Mouse (Mus musculus) MEL (cell line): ENCODE data around the gene Ruvbl2. TPM values are rescaled to one million over a fixed set of nuclear protein-coding genes. Genes with fewer than 3 reads are reported as not detected.

Experiments used
- DNase-seq: peaks from one replicate; pipeline ENCODE4 v3.0.0; 2011; ENCODE audit warnings: low read depth, low spot score
- H3K27ac ChIP-seq: 2 replicates; pipeline ENCODE4 v1.5.1; 2012; ENCODE audit warnings: low read depth, mild to moderate bottlenecking, control low read depth, low read length, moderate library complexity; ENCODE audit not compliant: control insufficient read depth
- H3K27me3 ChIP-seq, 2 experiments: fragments of 150-350 bp in 1 of 2; sonication (generic) in 1 of 2; 2 replicates each; pipeline ENCODE4 v1.6.1; 2012; ENCODE audit warnings: low read length in 2 of 2, mild to moderate bottlenecking in 2 of 2, improper control_type of control experiment in 1 of 2, moderate library complexity in 1 of 2; ENCODE audit not compliant: insufficient read depth in 2 of 2, control insufficient read depth in 1 of 2
- H3K36me3 ChIP-seq, 2 experiments: 2 replicates each; pipeline ENCODE4 v1.6.1; 2012 to 2014; ENCODE audit warnings: low read length in 2 of 2, improper control_type of control experiment in 1 of 2, inconsistent platforms in 1 of 2, mild to moderate bottlenecking in 1 of 2; ENCODE audit not compliant: insufficient read depth in 2 of 2, control insufficient read depth in 1 of 2
- H3K4me1 ChIP-seq, 2 experiments: fragments of 150-350 bp in 1 of 2; sonication (generic) in 1 of 2; 2 replicates each; pipeline ENCODE4 v1.6.1; 2012; ENCODE audit warnings: low read length in 2 of 2, improper control_type of control experiment in 1 of 2, mild to moderate bottlenecking in 1 of 2; ENCODE audit not compliant: insufficient read depth in 2 of 2, control insufficient read depth in 1 of 2
- H3K4me3 ChIP-seq, 2 experiments: fragments of 150-350 bp in 1 of 2; sonication (generic) in 1 of 2; 2 replicates each; pipeline ENCODE4 v1.5.1; 2012; ENCODE audit warnings: low read depth in 2 of 2, low read length in 2 of 2, mild to moderate bottlenecking in 2 of 2, moderate library complexity in 2 of 2, control low read depth in 1 of 2, improper control_type of control experiment in 1 of 2; ENCODE audit not compliant: control insufficient read depth in 1 of 2, insufficient read depth in 1 of 2
- H3K79me2 ChIP-seq: 2 replicates; pipeline ENCODE4 v1.6.1; 2012; ENCODE audit warnings: mild to moderate bottlenecking, low read length, moderate library complexity; ENCODE audit not compliant: control insufficient read depth, poor library complexity, insufficient read depth
- H3K9ac ChIP-seq: 2 replicates; pipeline ENCODE4 v1.6.1; 2012; ENCODE audit warnings: low read depth, mild to moderate bottlenecking, control low read depth, low read length, moderate library complexity; ENCODE audit not compliant: control insufficient read depth, poor library complexity, severe bottlenecking
- H3K9me3 ChIP-seq: fragments of 150-350 bp; sonication (generic); replicated peaks from 2 replicates; pipeline ENCODE4 v1.6.1; 2012; ENCODE audit warnings: mild to moderate bottlenecking, low read length, improper control_type of control experiment, moderate library complexity; ENCODE audit not compliant: insufficient read depth
- BHLHE40 ChIP-seq: IDR thresholded peaks from 2 replicates; pipeline ENCODE4 v1.6.1; 2012; ENCODE audit warnings: low read depth, mild to moderate bottlenecking, inconsistent platforms, low read length, improper control_type of control experiment, borderline replicate concordance
- CHD1 ChIP-seq: IDR thresholded peaks from 2 replicates; pipeline ENCODE4 v1.6.1; 2012; ENCODE audit warnings: low read depth, mild to moderate bottlenecking, inconsistent platforms, low read length, improper control_type of control experiment
- CTCF ChIP-seq, 3 experiments: IDR thresholded peaks in 2 of 3; conservative IDR thresholded peaks in 1 of 3; 2 replicates each; pipeline ENCODE4 v1.5.1; 2011 to 2012; ENCODE audit warnings: low read length in 3 of 3, low read depth in 2 of 3, mild to moderate bottlenecking in 2 of 3, improper control_type of control experiment in 1 of 3, inconsistent platforms in 1 of 3, mixed read lengths in 1 of 3, moderate library complexity in 1 of 3; ENCODE audit not compliant: control insufficient read depth in 1 of 3, insufficient read depth in 1 of 3, poor library complexity in 1 of 3, severe bottlenecking in 1 of 3
- EP300 ChIP-seq, 2 experiments: IDR thresholded peaks; 2 replicates each; pipeline ENCODE4 v1.6.1; 2011; ENCODE audit warnings: improper control_type of control experiment in 2 of 2, low read length in 2 of 2, low read depth in 1 of 2, mild to moderate bottlenecking in 1 of 2
- GABPA ChIP-seq: IDR thresholded peaks from 2 replicates; pipeline ENCODE4 v1.6.1; 2012; ENCODE audit warnings: low read depth, mild to moderate bottlenecking, inconsistent platforms, low read length, improper control_type of control experiment, moderate library complexity
- GATA1 ChIP-seq: IDR thresholded peaks from 2 replicates; pipeline ENCODE4 v1.6.1; 2011; ENCODE audit warnings: low read depth, low read length, improper control_type of control experiment
- HCFC1 ChIP-seq: IDR thresholded peaks from 2 replicates; pipeline ENCODE4 v1.6.1; 2012; ENCODE audit warnings: low read depth, mild to moderate bottlenecking, inconsistent platforms, low read length, improper control_type of control experiment, moderate library complexity
- KAT2A ChIP-seq: conservative IDR thresholded peaks from 2 replicates; pipeline ENCODE4 v1.6.1; 2012; ENCODE audit warnings: low read depth, low read length, improper control_type of control experiment, inconsistent platforms
- MAX ChIP-seq: IDR thresholded peaks from 2 replicates; pipeline ENCODE4 v1.6.1; 2011; ENCODE audit warnings: low read length, improper control_type of control experiment
- MAZ ChIP-seq: IDR thresholded peaks from 2 replicates; pipeline ENCODE4 v1.6.1; 2012; ENCODE audit warnings: low read depth, mild to moderate bottlenecking, inconsistent platforms, low read length, improper control_type of control experiment
- MXI1 ChIP-seq: IDR thresholded peaks from 2 replicates; pipeline ENCODE4 v1.6.1; 2011; ENCODE audit warnings: mild to moderate bottlenecking, low read depth, low read length, improper control_type of control experiment
- NELFE ChIP-seq: IDR thresholded peaks from 2 replicates; pipeline ENCODE4 v1.6.1; 2011; ENCODE audit warnings: low read depth, low read length, improper control_type of control experiment
- NRF1 ChIP-seq: IDR thresholded peaks from 2 replicates; pipeline ENCODE4 v1.6.1; 2014; ENCODE audit warnings: low read depth, mild to moderate bottlenecking, inconsistent platforms, low read length, improper control_type of control experiment, moderate library complexity; ENCODE audit not compliant: poor library complexity, insufficient read depth, severe bottlenecking
- POLR2A ChIP-seq, 2 experiments: IDR thresholded peaks; 2 replicates each; pipeline ENCODE4 v1.6.1; 2011 to 2012; ENCODE audit warnings: low read length in 2 of 2, mild to moderate bottlenecking in 2 of 2, control low read depth in 1 of 2, improper control_type of control experiment in 1 of 2, low read depth in 1 of 2, moderate library complexity in 1 of 2; ENCODE audit not compliant: control insufficient read depth in 1 of 2, insufficient read depth in 1 of 2, poor library complexity in 1 of 2
- POLR2AphosphoS2 ChIP-seq: IDR thresholded peaks from 2 replicates; pipeline ENCODE4 v1.6.1; 2011; ENCODE audit warnings: low read length, improper control_type of control experiment
- RAD21 ChIP-seq: IDR thresholded peaks from 2 replicates; pipeline ENCODE4 v1.6.1; 2011; ENCODE audit warnings: mild to moderate bottlenecking, low read depth, low read length, improper control_type of control experiment
- RCOR1 ChIP-seq: IDR thresholded peaks from 2 replicates; pipeline ENCODE4 v1.6.1; 2012; ENCODE audit warnings: low read depth, mild to moderate bottlenecking, inconsistent platforms, low read length, improper control_type of control experiment
- SIN3A ChIP-seq: IDR thresholded peaks from 2 replicates; pipeline ENCODE4 v1.6.1; 2012; ENCODE audit warnings: low read length, improper control_type of control experiment, inconsistent platforms
- SMC3 ChIP-seq: IDR thresholded peaks from 2 replicates; pipeline ENCODE4 v1.6.1; 2011; ENCODE audit warnings: low read depth, low read length, improper control_type of control experiment
- TBP ChIP-seq: IDR thresholded peaks from 2 replicates; pipeline ENCODE4 v1.8.0; 2011; ENCODE audit warnings: low read depth, low read length, improper control_type of control experiment
- TCF12 ChIP-seq: IDR thresholded peaks from 2 replicates; pipeline ENCODE4 v1.6.1; 2014; ENCODE audit warnings: low read depth, mild to moderate bottlenecking, inconsistent platforms, low read length, improper control_type of control experiment, moderate library complexity
- USF1 ChIP-seq: IDR thresholded peaks from 2 replicates; pipeline ENCODE4 v1.6.1; 2014; ENCODE audit warnings: low read depth, mild to moderate bottlenecking, inconsistent platforms, low read length, improper control_type of control experiment, moderate library complexity
- ZKSCAN1 ChIP-seq: IDR thresholded peaks from 2 replicates; pipeline ENCODE4 v1.6.1; 2012; ENCODE audit warnings: low read depth, mild to moderate bottlenecking, inconsistent platforms, low read length, improper control_type of control experiment, moderate library complexity
- ZMIZ1 ChIP-seq: IDR thresholded peaks from 2 replicates; pipeline ENCODE4 v1.6.1; 2012; ENCODE audit warnings: low read depth, mild to moderate bottlenecking, inconsistent platforms, low read length, improper control_type of control experiment, moderate library complexity
- ZNF384 ChIP-seq: IDR thresholded peaks from 2 replicates; pipeline ENCODE4 v1.6.1; 2012; ENCODE audit warnings: low read depth, mild to moderate bottlenecking, inconsistent platforms, low read length, improper control_type of control experiment
- polyA plus RNA-seq, 2 experiments: library from polyadenylated mRNA; stranded (reverse) in 1 of 2; unstranded in 1 of 2; fragments of >175 nt in 1 of 2; fragments of >200 nt in 1 of 2; gene quantifications; 2 replicates each; pipeline versions ENCODE4 v1.2.1 to v1.2.4; 2012; ENCODE audit warnings: low replicate concordance in 2 of 2, low read depth in 1 of 2; ENCODE audit not compliant: insufficient read length in 2 of 2, insufficient read depth in 1 of 2, missing spikeins in 1 of 2
- total RNA-seq: library from RNA; depleted of rRNA; stranded (reverse); fragments of 300-350 nt; gene quantifications from 2 replicates; pipeline ENCODE4 v1.2.3, GENCODE M21; 2012

Ruvbl2 gene
- total and polyA plus RNA-seq, 3 experiments = 434 to 758 TPM; not detected in 1

DNA sequence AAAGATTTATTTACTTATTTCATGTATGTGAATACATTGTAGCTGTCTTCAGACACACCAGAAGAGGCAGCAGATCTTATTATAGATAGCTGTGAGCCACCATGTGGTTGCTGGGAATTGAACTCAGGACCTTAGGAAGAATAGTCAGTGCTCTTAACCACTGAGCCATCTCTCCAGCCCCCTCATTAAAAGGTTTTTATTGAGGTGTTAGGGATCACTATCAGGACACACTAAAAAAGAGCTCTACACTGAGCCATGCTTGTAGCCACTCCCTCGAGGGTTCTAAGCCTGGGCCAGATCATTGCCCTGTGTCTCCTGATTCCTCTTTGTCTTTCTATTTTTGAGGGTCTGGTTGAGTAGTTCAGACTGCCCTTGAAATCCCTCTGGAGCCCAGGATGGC is 38.6 kb upstream of the Ruvbl2 start:
- DNase-seq = no peak
- TF ChIP-seq CHD1 = no peak
- peak; percentile 95 for TF ChIP-seq TBP
- Histone ChIP-seq H3K4me1 (peaks cover 5 to 18% of the 10 kb centered on the region in 2 experiments; a peak in 3 of 4 replicates), H3K36me3 (peaks cover 0 to 9% of the 10 kb centered on the region in 2 experiments; a peak in 2 of 4 replicates), H3K4me3 (no peak overlapping the region), H3K27ac (no peak overlapping the region), H3K27me3 (no peaks in the 10 kb centered on the region), H3K9ac (no peak overlapping the region), H3K9me3 (no peaks in the 10 kb centered on the region), H3K79me2 (peaks cover 3% of the 10 kb centered on the region; the same call in 1 of the 2 replicates)

DNA sequence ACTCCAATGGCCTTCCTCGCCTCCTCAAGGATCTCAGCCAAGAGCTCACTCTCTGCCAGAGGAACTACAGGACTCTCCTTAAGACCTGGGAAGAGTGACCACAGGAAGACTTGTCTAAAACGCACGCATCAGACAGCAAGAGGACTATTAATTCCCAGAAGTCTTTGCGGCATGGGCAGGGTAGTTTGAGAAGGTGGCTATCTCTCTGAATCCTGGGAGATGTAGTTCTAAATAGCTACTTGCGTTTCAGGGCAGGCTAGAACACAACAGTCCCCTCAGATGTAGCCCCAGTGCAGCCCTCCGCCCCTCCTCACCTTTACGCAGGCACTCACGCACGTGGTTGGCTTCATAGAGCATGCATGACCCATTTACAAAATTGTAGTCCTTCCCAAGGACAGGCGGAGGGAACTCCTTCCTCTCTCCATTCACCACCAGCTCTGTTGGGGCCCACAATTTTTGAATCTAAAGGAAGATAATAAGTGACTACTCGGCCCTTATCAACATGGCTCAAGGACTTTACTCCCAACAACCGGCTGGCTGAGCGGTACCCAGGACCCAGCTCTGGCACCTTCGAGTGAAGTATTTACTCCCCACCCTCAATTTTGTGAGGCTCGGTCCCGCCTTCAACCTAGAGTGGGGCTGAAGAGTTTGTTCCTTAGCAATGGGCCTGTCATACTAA is 37.5 kb upstream of the Ruvbl2 start:
- Histone ChIP-seq H3K9me3 (no peaks in the 10 kb centered on the region), H3K36me3 (peaks cover 0 to 13% of the 10 kb centered on the region in 2 experiments; a peak in 2 of 4 replicates), H3K27me3 (no peaks in the 10 kb centered on the region), H3K4me1 (peaks cover 5 to 25% of the 10 kb centered on the region in 2 experiments; a peak in 3 of 4 replicates), H3K27ac (peak overlapping the region; percentile 67), H3K79me2 (peaks cover 3% of the 10 kb centered on the region; the same call in 1 of the 2 replicates), H3K9ac (peak overlapping the region; percentile 72), H3K4me3 (peak overlapping the region; percentile 70 to 76)
- TF ChIP-seq GATA1 (no peak; the same call in 1 of the 2 replicates), NRF1 (0 out of 2 replicates have a peak, but pooled peaks have one; percentile 13), SMC3 (no peak), MAZ (no peak), POLR2A (IDR thresholded peaks at IDR 0.05; ENCODE audit: control insufficient read depth in 1 of 2, insufficient read depth in 1 of 2, low read depth in 1 of 2, low read length in 2 of 2, poor library complexity in 1 of 2) (peak; percentile 59 to 88; a peak in 3 of 4 replicates), GABPA (no peak), POLR2AphosphoS2 (peak; percentile 89), SIN3A (peak; percentile 84), BHLHE40 (no peak), RAD21 (no peak), EP300 (IDR thresholded peaks at IDR 0.05; ENCODE audit: low read depth in 1 of 2, low read length in 2 of 2) (0 out of 4 replicates have a peak, but pooled peaks of 1 of the 2 experiments have one; percentile 8), TBP (peak; percentile 89), ZNF384 (0 out of 2 replicates have a peak, but pooled peaks have one; percentile 12), MXI1 (peak; percentile 73), CTCF (IDR thresholded peaks at IDR 0.05 in 2 of 3, conservative IDR thresholded peaks at IDR 0.05 in 1 of 3; ENCODE audit: control insufficient read depth in 1 of 3, insufficient read depth in 1 of 3, low read depth in 2 of 3, low read length in 3 of 3, poor library complexity in 1 of 3, severe bottlenecking in 1 of 3) (no peak), HCFC1 (peak; percentile 97), ZMIZ1 (no peak; the same call in 1 of the 2 replicates), TCF12 (peak; percentile 28; the same call in 1 of the 2 replicates), RCOR1 (no peak), KAT2A (peak; percentile 77), NELFE (peak; percentile 80), USF1 (peak; percentile 38; the same call in 1 of the 2 replicates), MAX (peak; percentile 68), ZKSCAN1 (no peak)
- peak; percentile 91 for DNase-seq
